Mouse (Mus musculus) Patski (cell line): ENCODE measurements around the gene Nrbp1. TPM values are rescaled to one million over a fixed set of nuclear protein-coding genes. Genes with fewer than 3 reads are reported as not detected.

Source experiments
- ATAC-seq: fragments of 100-300 bp; one replicate; pipeline ENCODE4 v1.8.0; 2021
- CTCF ChIA-PET: fragments of 350-600 bp; sonication (Branson Sonifier 250); formaldehyde crosslinking; loops from one replicate; lab custom pipeline; 2022; ENCODE audit warnings: inconsistent platforms; lab: Charles Lee
- POLR2A ChIA-PET: fragments of 350-600 bp; sonication (Branson Sonifier 250); formaldehyde crosslinking; loops from one replicate; lab custom pipeline; 2022; ENCODE audit warnings: antibody characterized with exemption, inconsistent platforms; lab: Charles Lee
- DNase-seq: peaks from one replicate; pipeline ENCODE4 v3.0.0-alpha.2; 2011; ENCODE audit warnings: low read depth, low spot score
- H3K27me3 ChIP-seq: fragments of 371-371 bp; one replicate; pipeline ENCODE4 v1.5.1; 2021
- CTCF ChIP-seq: fragments of 100-300 bp; IDR thresholded peaks from one replicate; pipeline ENCODE4 v1.5.1; 2021
- in situ Hi-C: fragments of 300-500 bp; cut with MboI; formaldehyde crosslinking; loops from 3 replicates; pipeline ENCODE4 v1.11.1; 2018; ENCODE audit warnings: low pct_unique_long_range_greater_than_20kb, mixed read lengths
- polyA plus RNA-seq: library from polyadenylated mRNA; unstranded; gene quantifications from one replicate; pipeline ENCODE4 v1.2.3, GENCODE M21; 2021

The Nrbp1 gene
- polyA plus RNA-seq, result 133 TPM

GRCm38 (mm10) chr5:31240637-31241521, at the start of gene Nrbp1, which contains the start of gene Gm9970:
Gene Nrbp1 (plus strand): TSS chr5:31240864.
Gene Gm9970 (minus strand): TSS chr5:31241232.
- peak; percentile 75 for DNase-seq
- no peak for TF ChIP-seq CTCF
- ATAC-seq, result peak; percentile 98
- CTCF ChIA-PET, result no interaction called here
- POLR2A ChIA-PET, result interaction anchor here (0.9 to 1.8 kb wide), 4 partner anchors 11 to 40 kb away, joined by 4 to 6 read pairs (median 5); partner anchors contain the start of genes Ppm1g and Zfp513
- in situ Hi-C loops, result no loop called here
- no peaks in the 10 kb centered on the region for H3K27me3 ChIP-seq

DNA sequence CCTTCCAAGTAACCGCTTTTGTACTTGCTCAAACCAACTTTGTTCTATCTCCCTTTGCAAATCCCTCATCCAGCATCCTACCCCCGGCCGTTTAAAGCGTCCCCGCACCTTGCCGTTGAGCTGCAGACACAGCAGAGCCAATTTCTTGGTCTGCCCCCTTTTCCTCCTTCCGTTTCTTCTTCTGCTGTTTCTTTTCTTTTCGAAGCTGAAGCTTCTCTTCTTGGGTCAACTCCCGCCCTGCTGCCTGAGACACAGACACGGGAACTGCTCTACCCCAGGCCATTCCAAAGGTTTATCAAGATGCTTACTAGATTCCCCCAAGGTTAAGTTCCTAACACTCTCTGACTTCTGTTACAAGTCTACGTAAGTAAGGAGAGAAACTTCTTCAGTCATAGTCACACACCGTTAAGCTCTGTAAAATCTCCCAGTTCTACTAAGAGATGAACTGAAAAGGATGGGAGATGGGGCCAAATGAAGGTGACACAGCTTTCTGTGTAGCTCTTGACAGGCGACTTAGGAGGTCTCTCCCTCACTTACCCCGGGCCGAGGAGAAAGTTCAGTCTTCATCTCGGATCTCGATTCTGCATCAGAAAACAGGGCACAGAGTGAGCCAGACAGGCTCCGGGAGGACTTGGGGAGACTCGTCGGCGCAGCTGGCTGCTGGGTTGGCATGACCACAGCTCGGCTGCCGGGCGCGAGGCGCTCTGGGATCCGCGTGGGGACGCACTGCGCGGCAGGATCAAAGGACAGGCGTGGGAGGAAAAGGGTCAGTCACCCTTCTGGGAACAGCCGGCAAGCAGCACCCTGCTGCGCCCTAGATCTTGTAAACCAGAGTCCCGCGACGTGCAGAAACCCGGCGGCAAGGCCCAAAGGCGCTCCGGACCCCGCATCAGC, 48.4 kb upstream of the Nrbp1 start:
- POLR2A ChIA-PET, result interaction anchor here (0.9 to 3.8 kb wide), 9 partner anchors 10 to 98 kb away, joined by 3 to 24 read pairs (median 4); partner anchors contain the start of genes Gm29609, Gtf3c2, Ift172 and Mpv17
- ATAC-seq (peak; percentile 41), DNase-seq (no peak)
- CTCF ChIA-PET, result interaction anchor here (0.9 to 1.9 kb wide), 3 partner anchors 11 to 136 kb away, joined by 3 to 5 read pairs (median 4); no protein-coding TSS in a partner anchor
- in situ Hi-C loops, result no loop called here
- H3K27me3 ChIP-seq, result no peaks in the 10 kb centered on the region
- TF ChIP-seq CTCF, result no peak

- DNase-seq (peak; percentile 95), ATAC-seq (peak; percentile 88)
- no peak for TF ChIP-seq CTCF
- H3K27me3 ChIP-seq, result no peaks in the 10 kb centered on the region
- POLR2A ChIA-PET, result interaction anchor here (0.9 to 3.8 kb wide), 10 partner anchors 9 to 97 kb away, joined by 3 to 24 read pairs (median 5); partner anchors contain the start of genes Gm29609, Gtf3c2, Ift172 and Mpv17
- CTCF ChIA-PET, result interaction anchor here (1.0 to 1.9 kb wide), 4 partner anchors 9 to 135 kb away, joined by 4 to 5 read pairs (median 5); partner anchors contain the start of gene Zfp513
- in situ Hi-C loops, result no loop called here
Observed at GRCm38 (mm10) chr5:31192939-31193630, 47.6 kb upstream of the Nrbp1 start, which contains the start of the genes Snx17 and Eif2b4. Gene Snx17 (plus strand): TSS chr5:31193227. Gene Eif2b4 (minus strand): TSS chr5:31193430.

DNA sequence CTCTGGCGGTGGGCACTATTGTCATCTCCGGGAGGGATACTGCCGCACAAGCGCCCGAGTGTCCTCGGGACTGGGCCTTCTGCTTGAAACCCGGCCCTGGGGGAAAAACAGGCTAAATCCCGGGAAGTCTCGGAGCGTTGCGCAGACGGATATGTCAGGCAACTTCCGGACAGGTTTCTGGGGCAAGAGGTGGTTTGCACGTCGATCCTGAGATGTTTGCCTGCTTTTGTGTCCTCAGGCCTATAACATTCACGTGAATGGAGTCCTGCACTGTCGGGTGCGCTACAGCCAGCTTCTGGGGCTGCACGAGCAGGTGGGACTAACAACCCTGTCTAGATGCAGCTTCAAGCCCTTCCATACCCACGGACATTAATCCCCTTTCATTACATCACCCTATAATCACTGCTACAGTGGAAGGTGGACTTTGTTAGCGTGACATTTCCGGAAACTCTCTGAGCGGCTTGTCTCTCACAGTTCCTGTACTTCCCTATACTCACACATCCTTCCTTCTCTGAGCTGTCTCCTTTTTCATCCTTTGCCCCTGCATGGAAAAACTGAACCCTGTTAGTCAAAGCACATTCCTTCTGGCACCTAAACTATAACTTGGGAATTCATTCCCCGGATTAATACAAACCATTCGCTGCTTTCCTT, 46.9 kb upstream of the Nrbp1 start:
- ChIA-PET CTCF (interaction anchor here (1.1 to 1.9 kb wide), 3 partner anchors 8 to 134 kb away, joined by 4 to 5 read pairs (median 5); partner anchors contain the start of gene Zfp513), POLR2A (interaction anchor here (1.1 to 3.0 kb wide), 7 partner anchors 8 to 97 kb away, joined by 3 to 14 read pairs (median 5); partner anchors contain the start of genes Gm29609, Gtf3c2, Ift172 and Zfp513)
- in situ Hi-C loops, result no loop called here
- ATAC-seq (no peak), DNase-seq (no peak)
- H3K27me3 ChIP-seq, result no peaks in the 10 kb centered on the region
- TF ChIP-seq CTCF, result no peak

GRCm38 (mm10) chr5:31194486-31195485, 45.9 kb upstream of the Nrbp1 start:
- no peaks in the 10 kb centered on the region for H3K27me3 ChIP-seq
- no peak for ATAC-seq
- no peak for DNase-seq
- ChIA-PET CTCF (no interaction called here), POLR2A (interaction anchor here (0.6 to 3.0 kb wide), 4 partner anchors 7 to 141 kb away, joined by 3 to 14 read pairs (median 6); partner anchors contain the start of genes Gm29609, Gtf3c2 and Zfp513)
- in situ Hi-C loops, result no loop called here
- no peak for TF ChIP-seq CTCF

GRCm38 (mm10) chr5:31195671-31196070, 45.0 kb upstream of the Nrbp1 start:
- ChIA-PET POLR2A (no interaction called here), CTCF (no interaction called here)
- in situ Hi-C loops, result no loop called here
- ATAC-seq, result no peak
- H3K27me3 ChIP-seq, result no peaks in the 10 kb centered on the region
- no peak for DNase-seq
- TF ChIP-seq CTCF, result no peak

DNA sequence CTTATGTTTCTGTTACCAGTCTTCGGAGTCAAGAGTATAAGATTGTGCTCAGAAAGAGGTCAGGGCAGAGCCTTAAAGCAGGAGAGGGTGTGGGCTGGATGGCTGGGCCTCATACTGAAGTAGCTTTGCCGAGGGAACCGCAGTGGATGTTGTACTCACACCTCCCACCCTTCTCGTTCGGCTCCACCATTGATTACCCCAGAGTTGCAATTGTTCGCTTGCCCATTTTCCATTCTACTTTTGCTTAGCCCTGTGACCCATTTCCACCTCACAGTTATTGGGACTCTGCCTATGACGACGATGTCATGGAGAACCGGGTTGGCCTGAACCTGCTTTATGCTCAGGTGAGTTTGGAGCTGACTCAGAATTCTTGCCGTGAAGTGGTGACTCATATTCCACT, 44.5 kb upstream of the Nrbp1 start:
- TF ChIP-seq CTCF, result no peak
- POLR2A ChIA-PET, result interaction anchor here (0.6 kb wide), 1 partner anchor 36 kb away, joined by 3 read pairs; no protein-coding TSS in a partner anchor

GRCm38 (mm10) chr5:31197072-31197471, 43.6 kb upstream of the Nrbp1 start:
- CTCF ChIA-PET, result no interaction called here
- DNase-seq, result no peak

More for the DNA sequence above, 44.5 kb upstream of the Nrbp1 start:
- H3K27me3 ChIP-seq, result no peaks in the 10 kb centered on the region
- ATAC-seq (no peak), DNase-seq (no peak)
- in situ Hi-C loops, result no loop called here
- CTCF ChIA-PET, result no interaction called here

More at GRCm38 (mm10) chr5:31197072-31197471, 43.6 kb upstream of the Nrbp1 start:
- POLR2A ChIA-PET, result no interaction called here
- in situ Hi-C loops, result no loop called here
- ATAC-seq, result no peak
- TF ChIP-seq CTCF, result no peak
- no peaks in the 10 kb centered on the region for H3K27me3 ChIP-seq
